ENCODE assay signal across 29 mouse cellular contexts in genomic region chr6:113160106-113160505, GRCm38 (mm10).
"Had no signal": no experiment of that assay in that cellular context is flagged by ENCODE, and none has a peak within 500 bp of the region (broad histone marks: within the 10 kb centered on the region; RNA-seq: fewer than 3 reads in every experiment).

No protein-coding gene starts in this region.

- H3K36me3 ChIP-seq: intestine, embryonic 15.5 days had no signal

- H3K27ac ChIP-seq: heart, embryonic 13.5 days; heart, embryonic 15.5 days; hindbrain, embryonic 10.5 days; hindbrain, embryonic 12.5 days; hindbrain, embryonic 13.5 days; hindbrain, embryonic 14.5 days; hindbrain, embryonic 15.5 days; hindbrain, postnatal 0 days; intestine, embryonic 15.5 days; kidney, embryonic 15.5 days; kidney, postnatal 0 days; layer of hippocampus, adult 2 months had no signal

- H3K4me1 ChIP-seq: heart, embryonic 12.5 days; heart, embryonic 13.5 days; heart, embryonic 15.5 days; hindbrain, embryonic 10.5 days; hindbrain, embryonic 12.5 days; hindbrain, embryonic 13.5 days; hindbrain, embryonic 15.5 days; intestine, embryonic 15.5 days; kidney, embryonic 15.5 days had no signal

- H3K27me3 ChIP-seq: heart, embryonic 12.5 days; heart, embryonic 13.5 days; heart, embryonic 15.5 days; hindbrain, embryonic 12.5 days; hindbrain, embryonic 13.5 days; hindbrain, embryonic 15.5 days; intestine, embryonic 15.5 days; kidney, embryonic 15.5 days had no signal

- H3K9me3 ChIP-seq: heart, embryonic 12.5 days; heart, embryonic 13.5 days; heart, embryonic 15.5 days; hindbrain, embryonic 12.5 days; hindbrain, embryonic 13.5 days; hindbrain, embryonic 15.5 days; intestine, embryonic 15.5 days; kidney, embryonic 15.5 days had no signal

- H3K4me3 ChIP-seq: heart, embryonic 12.5 days; heart, embryonic 13.5 days; heart, embryonic 15.5 days; hindbrain, embryonic 10.5 days; hindbrain, embryonic 12.5 days; hindbrain, embryonic 13.5 days; hindbrain, embryonic 15.5 days; intestine, embryonic 15.5 days; kidney, embryonic 15.5 days; layer of hippocampus, adult 2 months had no signal

- DNase-seq: heart, postnatal 10 days; heart, postnatal 14 days; heart, postnatal 36 days; heart, postnatal 4 days; kidney, adult 11 months; kidney, adult 18-20 months; kidney, adult 2 months; kidney, adult 8-10 months; kidney, adult 9 months; kidney, postnatal 10 days; kidney, postnatal 14 days; kidney, postnatal 25 days; kidney, postnatal 36 days; kidney, postnatal 4 days; layer of hippocampus, adult 9-11 months; layer of hippocampus, postnatal 36 days had no signal
